Mouse (Mus musculus) lung, postnatal 10 days (tissue): Measurements from ENCODE around the gene Tmem54.
A peak's percentile ranks its signal among the peaks of the same experiment; 100 is the strongest.

Experiments used
- DNase-seq: peaks from one replicate; pipeline ENCODE4 v3.0.0; 2021

Gene Tmem54

GRCm38 (mm10) chr4:129102133-129102829 lies 3.1 kb upstream of the Tmem54 start:
- DNase-seq = no peak

GRCm38 (mm10) chr4:129106073-129106472 lies 725 bp downstream of the Tmem54 start:
- DNase-seq = no peak

- no peak for DNase-seq
These were observed 2.1 kb downstream of the Tmem54 start for GRCm38 (mm10) chr4:129107348-129107899.

- DNase-seq = no peak
These were observed 3.3 kb downstream of the Tmem54 start for GRCm38 (mm10) chr4:129108624-129109023.

GRCm38 (mm10) chr4:129110804-129111203 lies 5.5 kb downstream of the Tmem54 start:
- DNase-seq = no peak

GRCm38 (mm10) chr4:129111350-129111749 lies 6.0 kb downstream of the Tmem54 start:
- no peak for DNase-seq

GRCm38 (mm10) chr4:129112231-129112630 lies 6.9 kb downstream of the Tmem54 start:
- no peak for DNase-seq

GRCm38 (mm10) chr4:129113083-129113988 lies 8.0 kb downstream of the Tmem54 start:
- DNase-seq = peak; percentile 75

- DNase-seq = no peak
These were observed 11.4 kb downstream of the Tmem54 start for GRCm38 (mm10) chr4:129116703-129117102.

GRCm38 (mm10) chr4:129117720-129118510 lies 12.6 kb downstream of the Tmem54 start:
- DNase-seq = no peak

- DNase-seq = no peak
These were observed 14.4 kb downstream of the Tmem54 start for GRCm38 (mm10) chr4:129119708-129120107.

GRCm38 (mm10) chr4:129120520-129121445 lies 15.4 kb downstream of the Tmem54 start:
- DNase-seq = peak; percentile 82

GRCm38 (mm10) chr4:129121569-129122086 lies 16.3 kb downstream of the Tmem54 start, which contains the start of gene Hpca:
TSS of gene Hpca (minus strand) at chr4:129122036.
- DNase-seq = no peak

GRCm38 (mm10) chr4:129122107-129122506 lies 16.8 kb downstream of the Tmem54 start:
- DNase-seq = no peak

- no peak for DNase-seq
These were observed 17.4 kb downstream of the Tmem54 start for GRCm38 (mm10) chr4:129122719-129123118.

- DNase-seq = peak; percentile 37
These were observed 19.4 kb downstream of the Tmem54 start for GRCm38 (mm10) chr4:129124652-129125146.

- DNase-seq = peak; percentile 65
These were observed 20.5 kb downstream of the Tmem54 start for GRCm38 (mm10) chr4:129125736-129126451.

GRCm38 (mm10) chr4:129128582-129129338 lies 23.4 kb downstream of the Tmem54 start:
- DNase-seq = no peak

- no peak for DNase-seq
These were observed 24.0 kb downstream of the Tmem54 start for GRCm38 (mm10) chr4:129129387-129129786.

- DNase-seq = peak; percentile 48
These were observed 24.8 kb downstream of the Tmem54 start for GRCm38 (mm10) chr4:129130149-129130548.
